Mouse (Mus musculus): ENCODE measurements around the gene Ptpn3. TPM values are rescaled to one million over a fixed set of nuclear protein-coding genes. Genes with fewer than 3 reads are reported as not detected.

Gene Ptpn3
- 3.4 and 3.5 TPM in 2 replicates for polyA plus RNA-seq (2015; fragmentation: Nextera tagmentation; extraction: Ambion mirVana)

DNA sequence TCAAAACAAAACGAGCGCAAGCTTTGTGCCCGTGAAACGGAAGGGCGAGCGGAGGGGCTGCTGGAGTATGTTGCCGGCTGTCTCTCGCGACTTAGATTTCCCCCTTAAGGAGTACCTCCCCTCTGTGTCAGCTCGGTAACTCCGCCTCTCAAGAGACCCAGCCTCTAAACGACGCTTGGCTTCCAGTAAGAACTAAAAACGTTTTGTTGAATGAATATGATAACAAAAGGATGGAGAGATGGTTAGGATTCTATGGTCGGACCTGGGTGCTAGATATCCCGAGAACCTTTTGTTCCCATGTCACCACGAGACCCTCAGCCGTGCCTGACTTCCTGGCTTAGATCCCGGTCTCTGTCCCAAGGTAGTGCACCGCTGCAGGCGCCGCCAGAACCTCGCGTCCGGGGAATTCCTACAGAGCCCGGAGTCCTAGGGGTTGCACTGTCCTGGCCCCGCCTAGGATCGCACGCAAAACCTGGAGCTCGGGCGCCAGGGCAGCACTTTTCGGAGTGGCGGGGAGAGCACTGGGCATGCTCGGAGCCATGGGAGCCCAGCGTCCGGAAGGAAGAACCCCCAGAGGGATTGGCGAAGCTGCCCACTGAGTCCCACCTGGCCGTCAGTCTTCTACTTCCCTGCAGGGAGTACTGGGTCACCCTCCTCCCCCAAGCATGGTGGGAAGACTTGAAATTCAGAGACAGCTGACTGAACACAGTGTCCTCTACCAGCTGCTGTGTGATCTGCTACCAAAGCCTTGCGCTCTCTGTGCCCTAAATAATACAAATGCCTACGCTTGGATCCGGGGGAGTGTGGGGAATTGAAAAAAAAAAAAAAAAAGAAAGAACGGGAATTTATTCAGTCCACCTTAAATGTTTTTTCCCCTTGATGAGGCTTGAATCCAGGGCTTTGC is at the start of gene Ptpn3:
Gene Ptpn3 (minus strand): TSS at position 428 of the 904 bp plus-strand sequence.
- Histone ChIP-seq H3K9me3 (no peaks in the 10 kb centered on the region), H3K4me1 (peaks cover 38% of the 10 kb centered on the region), H3K4me2 (replicated peaks) (peak within 1 kb of the TSS; percentile 96), H3K9ac (peak within 1 kb of the TSS; percentile 81), H3K4me3 (peak within 1 kb of the TSS; percentile 84), H3K27me3 (peaks cover 44% of the 10 kb centered on the region), H3K36me3 (no peaks in the 10 kb centered on the region), H3K27ac (no peak within 1 kb of the TSS; the same call in 1 of the 2 replicates)
- peak; percentile 81 for ATAC-seq (ENCODE audit: low FRiP score, low read depth)
- WGBS: under 1% methylated on average over 42 of the region's 42 CpGs

DNA sequence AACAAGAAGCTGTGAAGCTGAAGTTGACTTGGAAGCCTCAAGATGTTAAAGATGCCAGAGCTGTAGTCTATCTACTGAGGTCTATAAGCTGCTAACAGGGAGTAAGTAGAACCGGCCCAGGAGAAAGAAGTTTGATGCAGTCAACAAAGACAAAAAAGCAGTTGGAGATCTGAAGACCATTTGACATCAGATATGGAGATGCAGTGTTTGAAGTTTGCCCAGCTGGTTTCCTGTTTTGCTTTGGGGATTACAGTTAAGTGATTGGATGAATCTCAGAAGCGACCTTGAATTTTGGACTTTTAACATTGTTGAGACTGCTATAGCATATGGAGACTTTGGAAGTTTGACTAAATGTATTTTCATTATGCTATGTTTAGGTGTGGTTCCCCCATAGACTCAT is 48.9 kb upstream of the Ptpn3 start:
- 92% methylated on average over 2 of the region's 2 CpGs for WGBS
- no peak overlapping the region for H3K27ac ChIP-seq
- H3K27me3 ChIP-seq: no peaks in the 10 kb centered on the region
- ATAC-seq (ENCODE audit: low FRiP score, low read depth): no peak
- no peak overlapping the region for H3K9ac ChIP-seq
- H3K9me3 ChIP-seq: no peaks in the 10 kb centered on the region
- H3K4me1 ChIP-seq: no peaks in the 10 kb centered on the region
- H3K4me2 ChIP-seq (replicated peaks): no peak overlapping the region
- H3K4me3 ChIP-seq: no peak overlapping the region
- H3K36me3 ChIP-seq: no peaks in the 10 kb centered on the region

DNA sequence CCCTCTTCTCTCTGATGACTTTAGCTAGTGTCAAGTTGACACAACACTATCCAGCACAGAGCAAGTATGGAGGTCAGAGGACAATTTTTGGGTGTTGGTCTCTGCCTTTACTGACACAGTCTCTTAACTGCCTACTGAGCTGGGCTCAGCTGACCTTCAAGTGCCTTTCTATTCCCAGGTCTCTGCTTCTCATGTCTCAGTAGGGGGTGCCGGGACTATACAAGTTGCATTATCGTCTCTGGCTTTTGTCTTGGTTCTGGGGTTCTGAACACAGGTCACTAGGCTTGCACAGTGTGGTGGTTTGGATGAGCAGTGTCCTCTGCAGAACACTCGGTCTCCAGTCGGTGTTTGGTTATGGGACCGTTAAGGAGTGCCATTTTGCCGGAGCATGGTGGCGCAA is 42.4 kb upstream of the Ptpn3 start:
- 97% methylated on average over 7 of the region's 7 CpGs for WGBS
- no peaks in the 10 kb centered on the region for H3K4me1 ChIP-seq
- no peaks in the 10 kb centered on the region for H3K9me3 ChIP-seq
- H3K4me2 ChIP-seq (replicated peaks): no peak overlapping the region
- H3K9ac ChIP-seq: no peak overlapping the region
- no peak overlapping the region for H3K4me3 ChIP-seq
- H3K36me3 ChIP-seq: no peaks in the 10 kb centered on the region
- ATAC-seq (ENCODE audit: low FRiP score, low read depth): no peak
- H3K27ac ChIP-seq: no peak overlapping the region
- no peaks in the 10 kb centered on the region for H3K27me3 ChIP-seq

DNA sequence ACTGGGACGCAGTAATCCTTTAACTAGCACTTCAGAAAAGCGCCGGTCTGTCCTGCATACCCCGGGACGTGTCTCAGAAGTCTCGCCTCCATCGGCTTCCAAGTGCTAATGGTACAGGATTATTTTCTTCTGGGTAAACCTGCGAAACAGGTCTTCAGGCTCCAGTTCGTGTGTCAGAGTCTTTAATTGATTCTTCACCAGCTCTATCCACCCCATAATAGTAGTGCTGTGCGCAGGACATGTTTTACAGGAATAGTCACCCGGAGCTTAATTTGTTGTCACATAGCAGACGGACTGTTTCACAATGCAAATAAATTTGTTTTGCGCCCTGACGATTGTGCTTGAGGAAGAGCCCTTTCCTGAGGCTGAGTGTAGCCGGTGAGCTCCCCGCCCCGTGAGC is 37.3 kb upstream of the Ptpn3 start:
- Histone ChIP-seq H3K27ac (peak overlapping the region; percentile 33; the same call in 1 of the 2 replicates), H3K9ac (no peak overlapping the region), H3K36me3 (no peaks in the 10 kb centered on the region), H3K4me1 (0 out of 2 replicates have a peak, but pooled peaks cover 3% of the 10 kb centered on the region), H3K4me3 (no peak overlapping the region), H3K9me3 (no peaks in the 10 kb centered on the region), H3K4me2 (replicated peaks) (no peak overlapping the region), H3K27me3 (no peaks in the 10 kb centered on the region)
- no peak for ATAC-seq (ENCODE audit: low FRiP score, low read depth)
- WGBS: 74% methylated on average over 17 of the region's 17 CpGs

DNA sequence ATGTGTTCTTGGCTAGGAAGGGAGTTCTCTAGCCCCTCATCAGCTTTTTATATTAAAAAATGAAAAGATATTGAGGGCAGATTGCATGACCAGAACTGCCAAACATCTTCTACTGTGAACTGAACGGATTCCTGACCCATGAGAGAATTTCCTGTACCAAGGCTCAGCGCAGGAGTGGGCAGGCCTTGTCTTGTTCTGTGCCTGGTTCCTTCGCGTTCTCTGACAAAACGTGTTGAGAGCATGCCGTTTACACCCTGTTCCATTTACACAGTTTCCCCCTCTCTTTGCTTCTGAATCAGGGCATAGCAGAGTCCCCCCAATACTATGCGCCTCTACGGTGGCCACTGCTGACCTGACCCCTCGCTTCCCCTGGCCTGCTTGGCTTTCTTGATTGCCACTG is 36.4 kb upstream of the Ptpn3 start:
- Histone ChIP-seq H3K4me2 (replicated peaks) (no peak overlapping the region), H3K27me3 (no peaks in the 10 kb centered on the region), H3K9ac (no peak overlapping the region), H3K27ac (no peak overlapping the region; the same call in 1 of the 2 replicates), H3K4me3 (no peak overlapping the region), H3K36me3 (no peaks in the 10 kb centered on the region), H3K9me3 (no peaks in the 10 kb centered on the region), H3K4me1 (0 out of 2 replicates have a peak, but pooled peaks cover 3% of the 10 kb centered on the region)
- ATAC-seq (ENCODE audit: low FRiP score, low read depth): no peak
- 70% methylated on average over 9 of the region's 9 CpGs for WGBS

DNA sequence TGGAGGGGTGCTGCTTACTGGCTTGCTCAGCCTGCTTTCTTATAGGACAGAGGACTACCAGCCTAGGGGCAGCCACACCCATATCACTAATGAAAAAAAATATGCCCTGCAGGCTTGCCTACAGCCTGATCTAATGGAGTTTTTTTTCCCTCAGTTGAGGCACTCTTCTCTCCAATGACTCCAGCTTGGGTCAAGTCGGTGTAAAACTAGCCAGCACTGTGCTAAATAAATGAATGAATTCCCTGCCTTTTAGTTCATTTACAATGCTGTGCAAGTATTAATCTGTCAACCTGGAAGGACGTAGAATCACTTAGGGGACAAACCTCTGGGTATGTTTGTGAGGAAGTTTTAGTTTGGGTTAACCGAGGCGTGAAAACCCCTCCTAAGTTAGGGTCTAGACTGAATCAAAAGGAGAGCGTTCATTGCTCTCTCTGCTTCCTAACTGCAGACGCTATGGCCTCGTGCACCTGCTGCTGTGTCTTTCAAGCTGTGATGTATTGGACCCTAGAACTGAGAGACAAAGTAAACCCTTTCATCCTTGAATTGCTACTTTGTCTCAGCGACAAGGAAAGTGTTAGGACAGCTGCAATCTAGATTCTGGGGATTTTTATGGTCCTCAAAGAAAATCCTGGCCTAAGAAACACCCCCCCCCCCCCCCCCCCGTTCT is 33.5 kb upstream of the Ptpn3 start:
- WGBS: 45% methylated on average over 9 of the region's 9 CpGs
- ATAC-seq (ENCODE audit: low FRiP score, low read depth): no peak
- H3K9ac ChIP-seq: no peak overlapping the region

DNA sequence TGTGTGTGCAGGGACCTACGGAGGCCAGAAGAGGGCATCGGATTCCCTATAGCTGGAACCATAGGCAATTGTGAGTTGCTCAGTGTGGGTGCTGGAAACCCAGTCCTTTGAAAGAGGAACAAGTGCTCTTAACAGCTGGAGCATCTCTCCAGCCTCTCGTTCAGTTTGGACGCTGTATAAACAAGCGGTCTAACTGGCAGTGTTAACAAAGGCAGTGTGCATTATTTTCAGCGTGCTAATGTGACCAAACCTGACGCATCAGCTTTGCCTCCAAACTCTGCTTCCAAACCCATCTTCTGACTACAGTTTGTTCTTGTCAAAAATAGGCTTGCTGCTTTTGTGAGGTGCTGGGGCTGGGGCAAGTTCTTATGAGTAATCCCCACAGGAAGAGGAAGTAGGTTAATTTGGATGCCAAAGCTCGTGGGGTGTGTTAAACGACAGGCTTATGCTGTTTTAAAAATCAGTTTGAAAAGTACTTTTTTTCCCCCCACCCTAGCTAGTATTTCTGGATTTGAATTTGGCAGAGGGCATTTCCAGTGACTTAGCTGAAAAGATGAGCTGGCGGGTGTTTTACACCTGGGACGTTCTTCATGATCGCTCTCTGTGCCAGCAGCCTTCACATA is 32.4 kb upstream of the Ptpn3 start:
- 91% methylated on average over 12 of the region's 12 CpGs for WGBS

More for the DNA sequence above, 33.5 kb upstream of the Ptpn3 start:
- Histone ChIP-seq H3K36me3 (no peaks in the 10 kb centered on the region), H3K4me3 (no peak overlapping the region), H3K27me3 (no peaks in the 10 kb centered on the region), H3K4me1 (0 out of 2 replicates have a peak, but pooled peaks cover 3% of the 10 kb centered on the region), H3K9me3 (no peaks in the 10 kb centered on the region), H3K27ac (no peak overlapping the region), H3K4me2 (replicated peaks) (no peak overlapping the region)

DNA sequence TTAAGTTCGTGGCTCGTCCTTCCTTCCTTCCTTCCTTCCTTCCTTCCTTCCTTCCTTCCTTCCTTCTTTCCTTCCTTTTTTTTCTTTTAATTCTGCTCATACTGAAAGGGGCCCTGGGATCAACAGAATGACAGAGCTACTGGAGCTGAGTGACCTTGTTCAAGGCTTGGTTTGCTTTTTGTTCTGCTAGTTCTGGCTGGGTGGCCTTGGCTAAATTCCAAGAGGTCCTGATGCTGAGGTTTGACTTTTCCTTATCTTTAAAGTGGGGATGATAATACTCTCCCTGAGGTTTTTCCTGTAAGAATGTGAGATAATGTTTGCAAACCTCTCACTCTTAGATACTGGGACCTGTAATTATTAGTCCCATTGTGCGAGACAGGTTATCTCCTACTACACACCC is 30.9 kb upstream of the Ptpn3 start:
- Histone ChIP-seq H3K27me3 (no peaks in the 10 kb centered on the region), H3K36me3 (no peaks in the 10 kb centered on the region), H3K4me1 (no peaks in the 10 kb centered on the region), H3K4me3 (no peak overlapping the region), H3K9me3 (no peaks in the 10 kb centered on the region), H3K9ac (no peak overlapping the region), H3K4me2 (replicated peaks) (no peak overlapping the region), H3K27ac (no peak overlapping the region)
- ATAC-seq (ENCODE audit: low FRiP score, low read depth): no peak
- 86% methylated on average over 3 of the region's 3 CpGs for WGBS

More for the DNA sequence above, 32.4 kb upstream of the Ptpn3 start:
- no peak overlapping the region for H3K4me2 ChIP-seq (replicated peaks)
- H3K27ac ChIP-seq: no peak overlapping the region
- ATAC-seq (ENCODE audit: low FRiP score, low read depth): no peak
- no peak overlapping the region for H3K4me3 ChIP-seq
- H3K9ac ChIP-seq: no peak overlapping the region
- 0 out of 2 replicates have a peak, but pooled peaks cover 3% of the 10 kb centered on the region for H3K4me1 ChIP-seq
- H3K36me3 ChIP-seq: no peaks in the 10 kb centered on the region
- H3K27me3 ChIP-seq: no peaks in the 10 kb centered on the region
- H3K9me3 ChIP-seq: no peaks in the 10 kb centered on the region

DNA sequence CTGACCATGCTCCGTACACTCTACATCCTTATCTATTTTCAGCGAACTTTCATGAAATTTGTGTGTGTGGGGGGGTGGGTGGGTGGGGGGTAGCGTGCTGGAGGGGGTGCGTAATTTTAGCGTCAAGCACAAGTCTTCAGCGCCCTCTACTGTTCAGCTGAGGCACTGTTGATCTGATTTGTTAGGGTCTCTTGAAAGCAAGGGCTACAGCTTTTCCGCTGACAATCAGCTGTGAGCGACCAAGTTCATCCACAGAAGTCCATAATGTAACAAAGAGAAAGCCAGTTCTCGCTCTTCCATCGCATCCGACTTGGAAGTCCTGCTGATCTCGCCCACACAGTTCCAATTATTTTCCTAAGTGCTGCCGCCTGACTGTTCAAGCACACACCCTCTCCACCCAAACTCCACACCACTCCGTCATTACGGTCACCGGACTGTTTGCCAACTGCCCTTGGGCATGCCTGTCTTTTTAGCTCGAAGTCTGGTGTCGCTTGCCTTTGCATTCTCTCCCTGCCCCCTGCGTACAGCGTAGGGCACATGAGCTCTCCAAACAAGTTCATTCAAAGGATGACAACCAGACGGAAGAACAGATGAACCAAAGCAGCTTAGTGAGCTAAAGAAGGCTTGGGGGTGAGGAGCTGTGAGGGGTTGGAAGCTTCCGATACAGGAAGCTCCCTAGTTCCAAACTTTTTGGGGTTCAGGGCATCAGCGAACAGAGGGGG is 19.1 kb upstream of the Ptpn3 start:
- Histone ChIP-seq H3K27me3 (no peaks in the 10 kb centered on the region; the same call in 1 of the 2 replicates), H3K4me3 (no peak overlapping the region), H3K9ac (no peak overlapping the region), H3K9me3 (no peaks in the 10 kb centered on the region), H3K27ac (no peak overlapping the region), H3K4me1 (peaks cover 12% of the 10 kb centered on the region), H3K4me2 (replicated peaks) (0 out of 2 replicates have a peak overlapping the region, but pooled peaks have one; percentile 4), H3K36me3 (no peaks in the 10 kb centered on the region)
- ATAC-seq (ENCODE audit: low FRiP score, low read depth): no peak
- 36% methylated on average over 23 of the region's 23 CpGs for WGBS

DNA sequence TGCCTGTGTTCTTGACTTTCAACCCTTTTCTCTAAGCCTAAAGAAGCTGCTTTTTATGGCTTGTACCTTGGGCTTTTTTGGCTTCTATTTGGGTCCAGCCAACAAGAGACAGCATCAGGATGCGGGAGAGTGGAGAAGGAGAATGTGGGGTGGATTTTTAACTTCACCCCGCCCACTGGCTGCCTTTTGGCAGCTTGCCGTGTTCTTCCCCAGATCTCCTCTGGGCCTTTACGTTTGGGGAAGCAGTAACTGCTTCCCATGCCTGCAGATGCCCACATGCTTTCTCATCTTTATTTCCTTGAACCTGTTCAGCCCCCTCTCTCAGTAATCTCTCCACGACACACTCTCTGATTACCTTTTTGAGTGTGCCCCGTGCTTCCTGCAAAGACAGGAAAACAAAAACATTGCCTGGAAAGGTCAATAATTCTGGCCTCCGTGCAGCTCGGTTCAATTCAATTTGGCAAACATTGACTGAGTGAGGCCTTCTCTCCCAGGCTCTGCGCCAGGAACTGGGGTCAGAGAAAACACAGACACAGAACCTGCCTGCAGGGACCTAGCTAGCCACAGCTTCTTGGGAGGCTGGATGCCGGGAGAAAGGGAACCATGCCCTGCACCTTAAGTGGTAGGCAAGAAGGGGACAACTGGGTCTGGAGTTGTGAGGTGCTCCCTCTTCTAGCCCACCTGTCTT is 17.0 kb upstream of the Ptpn3 start:
- 43% methylated on average over 10 of the region's 10 CpGs for WGBS
- H3K9ac ChIP-seq: no peak overlapping the region
- no peak for ATAC-seq (ENCODE audit: low FRiP score, low read depth)

More for the DNA sequence above, 17.0 kb upstream of the Ptpn3 start:
- no peak overlapping the region for H3K4me3 ChIP-seq
- H3K27ac ChIP-seq: peak overlapping the region; percentile 10; the same call in 1 of the 2 replicates
- H3K4me1 ChIP-seq: peaks cover 12% of the 10 kb centered on the region
- H3K4me2 ChIP-seq (replicated peaks): no peak overlapping the region
- no peaks in the 10 kb centered on the region; the same call in 1 of the 2 replicates for H3K27me3 ChIP-seq
- no peaks in the 10 kb centered on the region for H3K36me3 ChIP-seq
- H3K9me3 ChIP-seq: no peaks in the 10 kb centered on the region
